Mouse (Mus musculus) ES-Bruce4 (cell line): ENCODE measurements around the gene Bach1.

ENCODE experiments used
- CTCF ChIP-seq: IDR thresholded peaks from one replicate; pipeline ENCODE4 v1.8.1; 2011; ENCODE audit warnings: low read depth, low read length
- EP300 ChIP-seq: IDR thresholded peaks from 2 replicates; pipeline ENCODE4 v1.6.1; 2011; ENCODE audit warnings: low read depth, low read length; ENCODE audit not compliant: insufficient read depth
- POLR2A ChIP-seq: IDR thresholded peaks from one replicate; pipeline ENCODE4 v1.8.1; 2011; ENCODE audit warnings: low read length; ENCODE audit not compliant: insufficient read depth

DNA sequence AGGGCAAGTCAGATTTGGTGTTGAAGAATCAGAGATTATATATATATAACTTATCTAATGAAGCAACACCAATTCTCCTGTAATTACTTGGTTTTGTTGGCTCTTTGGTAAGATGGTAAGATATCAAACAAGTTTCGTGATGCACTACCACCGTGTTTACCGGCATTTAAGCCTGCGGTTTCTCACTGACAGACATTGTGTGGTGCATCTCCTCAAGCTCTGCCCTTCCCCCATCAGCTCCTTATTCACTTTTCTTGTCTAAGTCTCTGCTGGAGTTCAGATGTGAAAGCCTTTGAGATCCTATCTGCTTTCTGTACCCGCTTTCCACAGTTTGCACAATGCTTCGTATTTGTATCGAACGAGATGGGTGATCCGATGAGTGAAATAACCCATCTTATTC lies 41.5 kb upstream of the Bach1 start:
- TF ChIP-seq CTCF (no peak), POLR2A (no peak), EP300 (no peak)
